Mouse (Mus musculus): ENCODE measurements around the gene Dpp7.

Gene Dpp7

GRCm38 (mm10) chr2:25356208-25357079 is at the start of gene Dpp7:
Dpp7 (minus strand) TSS chr2:25356359.
- DNase-seq (ENCODE audit: low spot score in 2 of 2) = peak; percentile 54 to 73

GRCm38 (mm10) chr2:25403994-25404393 is 47.8 kb upstream of the Dpp7 start:
- no peak for DNase-seq (ENCODE audit: low spot score in 2 of 2)

GRCm38 (mm10) chr2:25402972-25403601 is 46.9 kb upstream of the Dpp7 start:
- DNase-seq (ENCODE audit: low spot score in 2 of 2) = peak; percentile 77 to 89

- DNase-seq (ENCODE audit: low spot score in 2 of 2) = peak; percentile 63 to 70
Observed at GRCm38 (mm10) chr2:25402377-25402971, 46.3 kb upstream of the Dpp7 start.

GRCm38 (mm10) chr2:25400764-25401163 is 44.6 kb upstream of the Dpp7 start:
- no peak for DNase-seq (ENCODE audit: low spot score in 2 of 2)

GRCm38 (mm10) chr2:25400291-25400690 is 44.1 kb upstream of the Dpp7 start:
- no peak for DNase-seq (ENCODE audit: low spot score in 2 of 2)

GRCm38 (mm10) chr2:25399051-25399450 is 42.9 kb upstream of the Dpp7 start, which contains the start of gene Npdc1:
Npdc1 (plus strand) TSS chr2:25399351.
- no peak for DNase-seq (ENCODE audit: low spot score in 2 of 2)

GRCm38 (mm10) chr2:25398065-25398464 is 41.9 kb upstream of the Dpp7 start:
- DNase-seq (ENCODE audit: low spot score in 2 of 2) = no peak

- DNase-seq (ENCODE audit: low spot score in 2 of 2) = no peak
Observed at GRCm38 (mm10) chr2:25397010-25397409, 40.9 kb upstream of the Dpp7 start.

GRCm38 (mm10) chr2:25396597-25396983 is 40.4 kb upstream of the Dpp7 start:
- no peak for DNase-seq (ENCODE audit: low spot score in 2 of 2)

- DNase-seq (ENCODE audit: low spot score in 2 of 2) = no peak
Observed at GRCm38 (mm10) chr2:25395721-25396596, 39.8 kb upstream of the Dpp7 start, which contains the start of gene Entpd2. Entpd2 (plus strand) TSS chr2:25395874.

- no peak for DNase-seq (ENCODE audit: low spot score in 2 of 2)
Observed at GRCm38 (mm10) chr2:25394281-25395221, 38.4 kb upstream of the Dpp7 start.

GRCm38 (mm10) chr2:25391266-25391665 is 35.1 kb upstream of the Dpp7 start:
- DNase-seq (ENCODE audit: low spot score in 2 of 2) = no peak

- no peak for DNase-seq (ENCODE audit: low spot score in 2 of 2)
Observed at GRCm38 (mm10) chr2:25384492-25384891, 28.3 kb upstream of the Dpp7 start.

- peak in 1 of 2 experiments; percentile 46 for DNase-seq (ENCODE audit: low spot score in 2 of 2)
Observed at GRCm38 (mm10) chr2:25376589-25376988, 20.4 kb upstream of the Dpp7 start.

GRCm38 (mm10) chr2:25373431-25373830 is 17.3 kb upstream of the Dpp7 start:
- DNase-seq (ENCODE audit: low spot score in 2 of 2) = no peak

- no peak for DNase-seq (ENCODE audit: low spot score in 2 of 2)
Observed at GRCm38 (mm10) chr2:25372644-25373391, 16.7 kb upstream of the Dpp7 start.

- peak; percentile 71 to 83 for DNase-seq (ENCODE audit: low spot score in 2 of 2)
Observed at GRCm38 (mm10) chr2:25371764-25372643, 15.8 kb upstream of the Dpp7 start, which contains the start of gene Sapcd2. Sapcd2 (plus strand) TSS chr2:25372321.

- DNase-seq (ENCODE audit: low spot score in 2 of 2) = no peak
Observed at GRCm38 (mm10) chr2:25369996-25370395, 13.8 kb upstream of the Dpp7 start.
